Mouse (Mus musculus): Measurements from ENCODE around the gene Gm42688. TPM values are rescaled to one million over a fixed set of nuclear protein-coding genes. Genes with fewer than 3 reads are reported as not detected.

Gm42688 gene
- polyA plus RNA-seq, 1 experiment from 2014 or later = 1.9 TPM

GRCm38 (mm10) chr6:83132176-83132919 is 30.9 kb downstream of the Gm42688 start:
- Histone ChIP-seq H3K9ac (ENCODE audit: low read length) (no peak overlapping the region), H3K27ac (ENCODE audit: low read depth, low read length) (no peak overlapping the region), H3K4me1 (ENCODE audit: control insufficient read depth, insufficient read depth, low read length) (peaks cover 8% of the 10 kb centered on the region), H3K9me3 (replicated peaks; ENCODE audit: control insufficient read depth, low read length) (no peaks in the 10 kb centered on the region), H3K36me3 (ENCODE audit: control insufficient read depth, insufficient read depth, low read length) (no peaks in the 10 kb centered on the region), H3K27me3 (replicated peaks; ENCODE audit: control insufficient read depth, insufficient read depth, low read length) (peaks cover 7% of the 10 kb centered on the region; the same call in 1 of the 2 replicates), H3K4me3 (ENCODE audit: low read depth, low read length) (no peak overlapping the region), H3K4me2 (ENCODE audit: low read length) (no peak overlapping the region)
- ATAC-seq (no peak), DNase-seq (ENCODE audit: low spot score) (no peak)
- 81% methylated on average over 9 of the region's 9 CpGs for WGBS

GRCm38 (mm10) chr6:83134226-83134625 is 32.8 kb downstream of the Gm42688 start:
- ATAC-seq = no peak
- Histone ChIP-seq H3K9ac (ENCODE audit: low read length) (no peak overlapping the region), H3K9me3 (replicated peaks; ENCODE audit: control insufficient read depth, low read length) (no peaks in the 10 kb centered on the region), H3K4me2 (ENCODE audit: low read length) (no peak overlapping the region), H3K27me3 (replicated peaks; ENCODE audit: control insufficient read depth, insufficient read depth, low read length) (peaks cover 7% of the 10 kb centered on the region; the same call in 1 of the 2 replicates), H3K27ac (ENCODE audit: low read depth, low read length) (no peak overlapping the region), H3K36me3 (ENCODE audit: control insufficient read depth, insufficient read depth, low read length) (no peaks in the 10 kb centered on the region), H3K4me3 (ENCODE audit: low read depth, low read length) (no peak overlapping the region), H3K4me1 (ENCODE audit: control insufficient read depth, insufficient read depth, low read length) (peaks cover 12% of the 10 kb centered on the region)
- WGBS = 70% methylated on average over 3 of the region's 3 CpGs
- DNase-seq (ENCODE audit: low spot score) = no peak

- Histone ChIP-seq H3K4me3 (ENCODE audit: low read depth, low read length) (no peak within 1 kb of the TSS), H3K4me2 (ENCODE audit: low read length) (peak within 1 kb of the TSS; percentile 67), H3K9me3 (replicated peaks; ENCODE audit: control insufficient read depth, low read length) (no peaks in the 10 kb centered on the region), H3K27ac (ENCODE audit: low read depth, low read length) (no peak within 1 kb of the TSS), H3K9ac (ENCODE audit: low read length) (no peak within 1 kb of the TSS), H3K27me3 (replicated peaks; ENCODE audit: control insufficient read depth, insufficient read depth, low read length) (peaks cover 7% of the 10 kb centered on the region; the same call in 1 of the 2 replicates), H3K4me1 (ENCODE audit: control insufficient read depth, insufficient read depth, low read length) (peaks cover 12% of the 10 kb centered on the region), H3K36me3 (ENCODE audit: control insufficient read depth, insufficient read depth, low read length) (no peaks in the 10 kb centered on the region)
- DNase-seq (ENCODE audit: low spot score) = no peak
- ATAC-seq = no peak
- WGBS = 56% methylated on average over 7 of the region's 7 CpGs
Measured at GRCm38 (mm10) chr6:83134951-83135513, 33.6 kb downstream of the Gm42688 start, which contains the start of gene Rtkn. TSS of gene Rtkn (plus strand) at chr6:83135463.

GRCm38 (mm10) chr6:83135571-83136161 is 34.2 kb downstream of the Gm42688 start:
- DNase-seq (ENCODE audit: low spot score) (no peak), ATAC-seq (no peak)
- Histone ChIP-seq H3K9me3 (replicated peaks; ENCODE audit: control insufficient read depth, low read length) (no peaks in the 10 kb centered on the region), H3K9ac (ENCODE audit: low read length) (no peak overlapping the region), H3K4me1 (ENCODE audit: control insufficient read depth, insufficient read depth, low read length) (peaks cover 12% of the 10 kb centered on the region), H3K36me3 (ENCODE audit: control insufficient read depth, insufficient read depth, low read length) (no peaks in the 10 kb centered on the region), H3K27me3 (replicated peaks; ENCODE audit: control insufficient read depth, insufficient read depth, low read length) (peaks cover 7% of the 10 kb centered on the region; the same call in 1 of the 2 replicates), H3K27ac (ENCODE audit: low read depth, low read length) (no peak overlapping the region), H3K4me2 (ENCODE audit: low read length) (peak overlapping the region; percentile 67), H3K4me3 (ENCODE audit: low read depth, low read length) (no peak overlapping the region)
- 7% methylated on average over 36 of the region's 37 CpGs for WGBS

- Histone ChIP-seq H3K36me3 (ENCODE audit: control insufficient read depth, insufficient read depth, low read length) (no peaks in the 10 kb centered on the region), H3K27ac (ENCODE audit: low read depth, low read length) (peak overlapping the region; percentile 80; the same call in 1 of the 2 replicates), H3K27me3 (replicated peaks; ENCODE audit: control insufficient read depth, insufficient read depth, low read length) (peaks cover 8% of the 10 kb centered on the region; the same call in 1 of the 2 replicates), H3K9ac (ENCODE audit: low read length) (peak overlapping the region; percentile 67; the same call in 1 of the 2 replicates), H3K9me3 (replicated peaks; ENCODE audit: control insufficient read depth, low read length) (no peaks in the 10 kb centered on the region), H3K4me1 (ENCODE audit: control insufficient read depth, insufficient read depth, low read length) (peaks cover 12% of the 10 kb centered on the region), H3K4me2 (ENCODE audit: low read length) (peak overlapping the region; percentile 67), H3K4me3 (ENCODE audit: low read depth, low read length) (peak overlapping the region; percentile 33; the same call in 1 of the 2 replicates)
- no peak for ATAC-seq
- no peak for DNase-seq (ENCODE audit: low spot score)
- 24% methylated on average over 5 of the region's 5 CpGs for WGBS
Measured at GRCm38 (mm10) chr6:83136291-83136880, 35.0 kb downstream of the Gm42688 start.

GRCm38 (mm10) chr6:83136881-83137575 is 35.6 kb downstream of the Gm42688 start:
- Histone ChIP-seq H3K9ac (ENCODE audit: low read length) (peak overlapping the region; percentile 67), H3K9me3 (replicated peaks; ENCODE audit: control insufficient read depth, low read length) (no peaks in the 10 kb centered on the region), H3K36me3 (ENCODE audit: control insufficient read depth, insufficient read depth, low read length) (no peaks in the 10 kb centered on the region), H3K27me3 (replicated peaks; ENCODE audit: control insufficient read depth, insufficient read depth, low read length) (peaks cover 12% of the 10 kb centered on the region; the same call in 1 of the 2 replicates), H3K4me3 (ENCODE audit: low read depth, low read length) (peak overlapping the region; percentile 33), H3K4me1 (ENCODE audit: control insufficient read depth, insufficient read depth, low read length) (peaks cover 14% of the 10 kb centered on the region), H3K4me2 (ENCODE audit: low read length) (peak overlapping the region; percentile 67), H3K27ac (ENCODE audit: low read depth, low read length) (peak overlapping the region; percentile 80)
- peak; percentile 77 for ATAC-seq
- DNase-seq (ENCODE audit: low spot score) = peak; percentile 47
- under 1% methylated on average over 22 of the region's 26 CpGs for WGBS

- Histone ChIP-seq H3K27me3 (replicated peaks; ENCODE audit: control insufficient read depth, insufficient read depth, low read length) (peaks cover 12% of the 10 kb centered on the region; the same call in 1 of the 2 replicates), H3K36me3 (ENCODE audit: control insufficient read depth, insufficient read depth, low read length) (no peaks in the 10 kb centered on the region), H3K4me2 (ENCODE audit: low read length) (peak overlapping the region; percentile 67), H3K9ac (ENCODE audit: low read length) (peak overlapping the region; percentile 67), H3K4me3 (ENCODE audit: low read depth, low read length) (peak overlapping the region; percentile 33), H3K9me3 (replicated peaks; ENCODE audit: control insufficient read depth, low read length) (no peaks in the 10 kb centered on the region), H3K27ac (ENCODE audit: low read depth, low read length) (peak overlapping the region; percentile 80), H3K4me1 (ENCODE audit: control insufficient read depth, insufficient read depth, low read length) (peaks cover 19% of the 10 kb centered on the region)
- 2% methylated on average over 12 of the region's 12 CpGs for WGBS
- ATAC-seq (peak; percentile 43), DNase-seq (ENCODE audit: low spot score) (peak; percentile 55)
Measured at GRCm38 (mm10) chr6:83137576-83137950, 36.1 kb downstream of the Gm42688 start.

- peak overlapping the region; percentile 67; the same call in 1 of the 2 replicates for H3K9ac ChIP-seq (ENCODE audit: low read length)
- DNase-seq (ENCODE audit: low spot score) = no peak
- ATAC-seq = peak; percentile 27; the same call in 1 of the 2 replicates
- peak overlapping the region; percentile 33 for H3K4me3 ChIP-seq (ENCODE audit: low read depth, low read length)
- under 1% methylated on average over 11 of the region's 11 CpGs for WGBS
- peaks cover 19% of the 10 kb centered on the region for H3K4me1 ChIP-seq (ENCODE audit: control insufficient read depth, insufficient read depth, low read length)
- H3K36me3 ChIP-seq (ENCODE audit: control insufficient read depth, insufficient read depth, low read length) = no peaks in the 10 kb centered on the region
- H3K27ac ChIP-seq (ENCODE audit: low read depth, low read length) = peak overlapping the region; percentile 80; the same call in 1 of the 2 replicates
- peak overlapping the region; percentile 67 for H3K4me2 ChIP-seq (ENCODE audit: low read length)
- H3K27me3 ChIP-seq (replicated peaks; ENCODE audit: control insufficient read depth, insufficient read depth, low read length) = peaks cover 12% of the 10 kb centered on the region; the same call in 1 of the 2 replicates
- H3K9me3 ChIP-seq (replicated peaks; ENCODE audit: control insufficient read depth, low read length) = no peaks in the 10 kb centered on the region
Measured at GRCm38 (mm10) chr6:83138056-83138455, 36.6 kb downstream of the Gm42688 start.
